Mouse (Mus musculus): ENCODE measurements at regions not wholly inside any gene's neighbourhood (a gene's known extent, or its start where the extent isn't known, plus 50 kb on each side); places are given as distances from the start of the nearest gene placed in this dataset.

DNA sequence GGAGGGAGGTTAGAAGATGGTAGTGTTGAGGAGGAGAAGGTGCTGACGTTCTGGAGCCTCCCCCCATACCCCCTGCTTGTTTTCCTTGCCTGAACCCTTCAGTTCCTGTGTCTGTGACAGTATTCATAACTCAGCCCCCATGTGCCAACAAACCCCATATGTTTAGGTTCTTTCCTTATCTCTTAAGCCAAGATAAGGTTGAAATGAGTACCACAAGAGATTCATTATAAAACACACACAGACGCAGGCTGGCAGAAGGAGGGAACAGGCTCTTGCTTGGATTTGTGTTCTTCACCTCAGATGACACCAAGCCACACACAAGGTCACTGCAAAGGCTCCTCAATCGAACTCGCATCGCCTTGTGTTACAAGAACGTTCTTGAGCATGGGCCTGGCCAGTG, 162.9 kb upstream of the Arid2 start:
- ATAC-seq (ENCODE audit: low FRiP score, low read depth) (no peak), DNase-seq (ENCODE audit: low spot score) (no peak)
- no peak for TF ChIP-seq POLR2A (IDR thresholded peaks at IDR 0.05; ENCODE audit: borderline replicate concordance, extremely low read depth, insufficient read depth, insufficient read length)
- Histone ChIP-seq H3K4me2 (replicated peaks; ENCODE audit: low read depth, low read length, severe bottlenecking) (no peak overlapping the region), H3K9ac (ENCODE audit: low read depth, low read length, severe bottlenecking) (no peak overlapping the region), H3K9me3 (ENCODE audit: control insufficient read depth, low read length) (no peaks in the 10 kb centered on the region), H3K36me3 (ENCODE audit: control insufficient read depth, insufficient read depth, low read length) (no peaks in the 10 kb centered on the region), H3K4me1 (ENCODE audit: control insufficient read depth, insufficient read depth, low read length) (no peaks in the 10 kb centered on the region), H3K4me3 (replicated peaks; ENCODE audit: low read length) (no peak overlapping the region), H3K27me3 (ENCODE audit: control insufficient read depth, insufficient read depth, low read length) (no peaks in the 10 kb centered on the region), H3K27ac (replicated peaks; ENCODE audit: low read depth, low read length) (no peak overlapping the region)
- WGBS, result 85% methylated on average over 6 of the region's 6 CpGs

- DNase-seq (ENCODE audit: low spot score) (no peak), ATAC-seq (ENCODE audit: low FRiP score, low read depth) (no peak)
- no peak overlapping the region for H3K9ac ChIP-seq (ENCODE audit: low read depth, low read length, severe bottlenecking)
- TF ChIP-seq POLR2A (IDR thresholded peaks at IDR 0.05; ENCODE audit: borderline replicate concordance, extremely low read depth, insufficient read depth, insufficient read length), result no peak
- H3K4me1 ChIP-seq (ENCODE audit: control insufficient read depth, insufficient read depth, low read length), result peaks cover 17% of the 10 kb centered on the region
- H3K4me2 ChIP-seq (replicated peaks; ENCODE audit: low read depth, low read length, severe bottlenecking), result no peak overlapping the region
- no peak overlapping the region for H3K27ac ChIP-seq (replicated peaks; ENCODE audit: low read depth, low read length)
- H3K9me3 ChIP-seq (ENCODE audit: control insufficient read depth, low read length), result no peaks in the 10 kb centered on the region
- H3K36me3 ChIP-seq (ENCODE audit: control insufficient read depth, insufficient read depth, low read length), result no peaks in the 10 kb centered on the region
- H3K27me3 ChIP-seq (ENCODE audit: control insufficient read depth, insufficient read depth, low read length), result no peaks in the 10 kb centered on the region
- no peak overlapping the region for H3K4me3 ChIP-seq (replicated peaks; ENCODE audit: low read length)
- WGBS, result 89% methylated on average over 4 of the region's 4 CpGs
Observed at GRCm38 (mm10) chr15:96129699-96130098, 157.6 kb upstream of the Arid2 start.

GRCm38 (mm10) chr15:96130531-96130930, 156.8 kb upstream of the Arid2 start:
- Histone ChIP-seq H3K4me1 (ENCODE audit: control insufficient read depth, insufficient read depth, low read length) (peaks cover 17% of the 10 kb centered on the region), H3K9ac (ENCODE audit: low read depth, low read length, severe bottlenecking) (no peak overlapping the region), H3K27me3 (ENCODE audit: control insufficient read depth, insufficient read depth, low read length) (no peaks in the 10 kb centered on the region), H3K27ac (replicated peaks; ENCODE audit: low read depth, low read length) (no peak overlapping the region), H3K9me3 (ENCODE audit: control insufficient read depth, low read length) (no peaks in the 10 kb centered on the region), H3K4me2 (replicated peaks; ENCODE audit: low read depth, low read length, severe bottlenecking) (no peak overlapping the region), H3K4me3 (replicated peaks; ENCODE audit: low read length) (no peak overlapping the region), H3K36me3 (ENCODE audit: control insufficient read depth, insufficient read depth, low read length) (no peaks in the 10 kb centered on the region)
- no peak for TF ChIP-seq POLR2A (IDR thresholded peaks at IDR 0.05; ENCODE audit: borderline replicate concordance, extremely low read depth, insufficient read depth, insufficient read length)
- ATAC-seq (ENCODE audit: low FRiP score, low read depth) (no peak), DNase-seq (ENCODE audit: low spot score) (no peak)
- 58% methylated on average over 8 of the region's 8 CpGs for WGBS

- no peak overlapping the region for H3K4me2 ChIP-seq (replicated peaks; ENCODE audit: low read depth, low read length, severe bottlenecking)
- ATAC-seq (ENCODE audit: low FRiP score, low read depth) (no peak), DNase-seq (ENCODE audit: low spot score) (no peak)
- H3K9ac ChIP-seq (ENCODE audit: low read depth, low read length, severe bottlenecking), result no peak overlapping the region
- no peak for TF ChIP-seq POLR2A (IDR thresholded peaks at IDR 0.05; ENCODE audit: borderline replicate concordance, extremely low read depth, insufficient read depth, insufficient read length)
- no peaks in the 10 kb centered on the region for H3K27me3 ChIP-seq (ENCODE audit: control insufficient read depth, insufficient read depth, low read length)
- no peak overlapping the region for H3K4me3 ChIP-seq (replicated peaks; ENCODE audit: low read length)
- peaks cover 17% of the 10 kb centered on the region for H3K4me1 ChIP-seq (ENCODE audit: control insufficient read depth, insufficient read depth, low read length)
- no peaks in the 10 kb centered on the region for H3K9me3 ChIP-seq (ENCODE audit: control insufficient read depth, low read length)
- H3K27ac ChIP-seq (replicated peaks; ENCODE audit: low read depth, low read length), result no peak overlapping the region
- no peaks in the 10 kb centered on the region for H3K36me3 ChIP-seq (ENCODE audit: control insufficient read depth, insufficient read depth, low read length)
Observed at GRCm38 (mm10) chr15:96131582-96132091, 155.7 kb upstream of the Arid2 start.

DNA sequence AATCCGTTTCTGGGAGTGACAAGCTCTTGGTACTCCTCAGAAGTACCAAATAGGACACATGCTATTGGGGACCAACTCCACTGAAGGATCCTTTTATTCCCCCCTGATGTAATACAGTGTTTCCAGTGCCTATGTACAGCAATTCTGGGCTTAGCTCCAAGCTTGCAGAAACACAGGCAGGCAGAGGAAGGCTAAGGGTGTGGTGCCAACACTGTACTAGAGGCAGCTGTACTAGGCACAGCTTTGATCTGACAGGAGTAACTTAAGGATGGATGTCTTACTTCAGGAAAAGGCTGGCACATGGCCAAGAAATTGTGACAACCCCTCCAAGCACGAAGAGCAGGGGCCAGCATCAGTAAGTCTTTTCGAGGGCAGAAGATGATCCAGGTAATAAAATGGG, 154.7 kb upstream of the Arid2 start:
- peak; percentile 62 for DNase-seq (ENCODE audit: low spot score)
- WGBS, result 54% methylated on average over 3 of the region's 3 CpGs
- Histone ChIP-seq H3K4me1 (ENCODE audit: control insufficient read depth, insufficient read depth, low read length) (peaks cover 17% of the 10 kb centered on the region), H3K9me3 (ENCODE audit: control insufficient read depth, low read length) (no peaks in the 10 kb centered on the region), H3K36me3 (ENCODE audit: control insufficient read depth, insufficient read depth, low read length) (no peaks in the 10 kb centered on the region), H3K9ac (ENCODE audit: low read depth, low read length, severe bottlenecking) (no peak overlapping the region), H3K4me3 (replicated peaks; ENCODE audit: low read length) (no peak overlapping the region), H3K27ac (replicated peaks; ENCODE audit: low read depth, low read length) (no peak overlapping the region), H3K4me2 (replicated peaks; ENCODE audit: low read depth, low read length, severe bottlenecking) (no peak overlapping the region), H3K27me3 (ENCODE audit: control insufficient read depth, insufficient read depth, low read length) (no peaks in the 10 kb centered on the region)
- TF ChIP-seq POLR2A (IDR thresholded peaks at IDR 0.05; ENCODE audit: borderline replicate concordance, extremely low read depth, insufficient read depth, insufficient read length), result no peak
- ATAC-seq (ENCODE audit: low FRiP score, low read depth), result no peak

GRCm38 (mm10) chr15:96135250-96135731, 152.0 kb upstream of the Arid2 start:
- H3K27me3 ChIP-seq (ENCODE audit: control insufficient read depth, insufficient read depth, low read length), result no peaks in the 10 kb centered on the region
- no peak overlapping the region for H3K4me3 ChIP-seq (replicated peaks; ENCODE audit: low read length)
- H3K9ac ChIP-seq (ENCODE audit: low read depth, low read length, severe bottlenecking), result no peak overlapping the region
- no peak overlapping the region for H3K27ac ChIP-seq (replicated peaks; ENCODE audit: low read depth, low read length)
- ATAC-seq (ENCODE audit: low FRiP score, low read depth) (peak; percentile 51; the same call in 1 of the 2 replicates), DNase-seq (ENCODE audit: low spot score) (no peak)
- no peak overlapping the region for H3K4me2 ChIP-seq (replicated peaks; ENCODE audit: low read depth, low read length, severe bottlenecking)
- no peak for TF ChIP-seq POLR2A (IDR thresholded peaks at IDR 0.05; ENCODE audit: borderline replicate concordance, extremely low read depth, insufficient read depth, insufficient read length)
- 27% methylated on average over 13 of the region's 13 CpGs for WGBS
- H3K36me3 ChIP-seq (ENCODE audit: control insufficient read depth, insufficient read depth, low read length), result no peaks in the 10 kb centered on the region
- H3K4me1 ChIP-seq (ENCODE audit: control insufficient read depth, insufficient read depth, low read length), result peaks cover 17% of the 10 kb centered on the region
- no peaks in the 10 kb centered on the region for H3K9me3 ChIP-seq (ENCODE audit: control insufficient read depth, low read length)
